8 mouse cellular contexts compared by ENCODE assay signal in genomic region chr2:3185335-3185734, GRCm38 (mm10).
DNase-seq lines count a peak whose midpoint lies in the region; ATAC-seq and TF ChIP-seq lines count a peak whose summit lies in the region.

No protein-coding gene starts in this region.

- peak; percentile 67 for DNase-seq in adrenal gland, postnatal 14 days
- DNase-seq in liver, embryonic 14.5 days (ENCODE audit: low read depth in 3 of 3, low spot score in 3 of 3): no peak
- no peak for DNase-seq in urinary bladder, postnatal 36 days (ENCODE audit: low spot score in 2 of 2)

- WGBS in intestine, postnatal 0 days: 79% methylated on average over 5 of the region's 5 CpGs
- WGBS in intestine, embryonic 16.5 days: 78% methylated on average over 5 of the region's 5 CpGs
- 44% methylated on average over 5 of the region's 5 CpGs for WGBS in liver, embryonic 14.5 days (ENCODE audit: insufficient replicate concordance)

- no peak for TF ChIP-seq POLR2A in ES-Bruce4 (IDR thresholded peaks at IDR 0.05; ENCODE audit: insufficient read depth, low read length)

- H3K4me1 ChIP-seq in intestine, postnatal 0 days (replicated peaks; ENCODE audit: control insufficient read depth, insufficient read depth, low read length): no peaks in the 10 kb centered on the region
- no peaks in the 10 kb centered on the region for H3K4me1 ChIP-seq in intestine, embryonic 16.5 days (ENCODE audit: control insufficient read depth, insufficient read depth, low read length)
- no peaks in the 10 kb centered on the region for H3K4me1 ChIP-seq in ES-Bruce4 (ENCODE audit: control insufficient read depth, insufficient read depth, low read length)
- H3K4me1 ChIP-seq in liver, embryonic 14.5 days (replicated peaks; ENCODE audit: control insufficient read depth in 2 of 2, insufficient read depth in 2 of 2, low read length in 1 of 2): peaks cover 0 to 8% of the 10 kb centered on the region in 2 experiments; a peak in 1 of 4 replicates

- no peak for TF ChIP-seq EP300 in ES-Bruce4 (IDR thresholded peaks at IDR 0.05; ENCODE audit: insufficient read depth, low read depth, low read length)
- TF ChIP-seq EP300 in liver, embryonic 14.5 days (IDR thresholded peaks at IDR 0.05; ENCODE audit: low read depth): no peak

- H3K4me2 ChIP-seq in intestine, postnatal 0 days (replicated peaks; ENCODE audit: low read depth): no peak overlapping the region
- no peak overlapping the region for H3K4me2 ChIP-seq in intestine, embryonic 16.5 days (ENCODE audit: low read depth, low read length)
- H3K4me2 ChIP-seq in liver, embryonic 14.5 days (ENCODE audit: low read depth): no peak overlapping the region

- no peak overlapping the region for H3K27ac ChIP-seq in intestine, postnatal 0 days (ENCODE audit: low read depth, low read length)
- no peak overlapping the region for H3K27ac ChIP-seq in intestine, embryonic 16.5 days (ENCODE audit: low read length)
- H3K27ac ChIP-seq in ES-Bruce4 (ENCODE audit: insufficient read depth, low read length): no peak overlapping the region
- H3K27ac ChIP-seq in liver, embryonic 14.5 days: no peak overlapping the region

- no peaks in the 10 kb centered on the region for H3K9me3 ChIP-seq in intestine, postnatal 0 days (ENCODE audit: control insufficient read depth)
- H3K9me3 ChIP-seq in intestine, embryonic 16.5 days (ENCODE audit: control insufficient read depth, low read length): no peaks in the 10 kb centered on the region
- no peaks in the 10 kb centered on the region for H3K9me3 ChIP-seq in ES-Bruce4 (replicated peaks; ENCODE audit: control insufficient read depth, insufficient read depth, low read length, poor library complexity, severe bottlenecking)
- H3K9me3 ChIP-seq in liver, embryonic 14.5 days (ENCODE audit: control insufficient read depth, low read length): no peaks in the 10 kb centered on the region

- H3K4me3 ChIP-seq in intestine, postnatal 0 days (ENCODE audit: low read depth, low read length): no peak overlapping the region
- H3K4me3 ChIP-seq in intestine, embryonic 16.5 days (ENCODE audit: low read length): no peak overlapping the region
- no peak overlapping the region for H3K4me3 ChIP-seq in ES-Bruce4 (ENCODE audit: low read depth, low read length)
- no peak overlapping the region for H3K4me3 ChIP-seq in liver, embryonic 14.5 days (ENCODE audit: insufficient read depth in 1 of 2, low read depth in 2 of 2, low read length in 2 of 2)

- H3K9ac ChIP-seq in intestine, postnatal 0 days (ENCODE audit: low read depth, low read length): no peak overlapping the region
- H3K9ac ChIP-seq in intestine, embryonic 16.5 days (ENCODE audit: low read depth, low read length): no peak overlapping the region
- H3K9ac ChIP-seq in ES-Bruce4 (ENCODE audit: low read depth, poor library complexity, severe bottlenecking): no peak overlapping the region
- H3K9ac ChIP-seq in liver, embryonic 14.5 days (replicated peaks): no peak overlapping the region

- no peaks in the 10 kb centered on the region for H3K27me3 ChIP-seq in intestine, postnatal 0 days (replicated peaks; ENCODE audit: control insufficient read depth, insufficient read depth, low read length)
- no peaks in the 10 kb centered on the region for H3K27me3 ChIP-seq in intestine, embryonic 16.5 days (replicated peaks; ENCODE audit: control insufficient read depth, insufficient read depth, low read length)
- no peaks in the 10 kb centered on the region for H3K27me3 ChIP-seq in ES-Bruce4 (ENCODE audit: control insufficient read depth, insufficient read depth, low read length, poor library complexity, severe bottlenecking)
- no peaks in the 10 kb centered on the region for H3K27me3 ChIP-seq in liver, embryonic 14.5 days (ENCODE audit: control insufficient read depth, insufficient read depth, low read length)

- no peaks in the 10 kb centered on the region; the same call in 1 of the 2 replicates for H3K36me3 ChIP-seq in intestine, postnatal 0 days (ENCODE audit: control insufficient read depth, insufficient read depth)
- no peaks in the 10 kb centered on the region for H3K36me3 ChIP-seq in intestine, embryonic 16.5 days (ENCODE audit: control insufficient read depth, insufficient read depth, low read length)
- no peaks in the 10 kb centered on the region for H3K36me3 ChIP-seq in ES-Bruce4 (ENCODE audit: control insufficient read depth, insufficient read depth, low read length, poor library complexity, severe bottlenecking)
- H3K36me3 ChIP-seq in liver, embryonic 14.5 days (replicated peaks; ENCODE audit: control insufficient read depth, insufficient read depth, low read depth): no peaks in the 10 kb centered on the region

- ATAC-seq in intestine, postnatal 0 days: no peak
- no peak for ATAC-seq in intestine, embryonic 16.5 days
- ATAC-seq in liver, embryonic 14.5 days (ENCODE audit: insufficient read depth): no peak
- ATAC-seq in inflammation-experienced regulatory T-cells, adult 6 months: no peak
- ATAC-seq in megakaryocyte-erythroid progenitor cell, adult 5-6 weeks (replicated peaks; ENCODE audit: low FRiP score, low TSS enrichment, poor library complexity, severe bottlenecking): no peak

- peak; percentile 63 for TF ChIP-seq CTCF in intestine, postnatal 0 days (IDR thresholded peaks at IDR 0.05; ENCODE audit: low read depth)
- peak; percentile 11 for TF ChIP-seq CTCF in ES-Bruce4 (IDR thresholded peaks at IDR 0.05; ENCODE audit: low read depth, low read length)
- peak; percentile 30 for TF ChIP-seq CTCF in liver, embryonic 14.5 days (IDR thresholded peaks at IDR 0.05; ENCODE audit: low read depth)

Comparison
In these comparisons a context has a peak if more than half of its experiments do, and no peak if none do; other contexts are left out.
1. CTCF ChIP-seq: peak in every context shown above with its lines; median percentile 63 in intestine, postnatal 0 days; 30 in liver, embryonic 14.5 days; 11 in ES-Bruce4.